Mouse (Mus musculus): ENCODE data around the gene Clec4f. TPM values are rescaled to one million over a fixed set of nuclear protein-coding genes. Genes with fewer than 3 reads are reported as not detected.

Clec4f gene
- polyA plus RNA-seq, 1 experiment from 2014 or later: not detected

DNA sequence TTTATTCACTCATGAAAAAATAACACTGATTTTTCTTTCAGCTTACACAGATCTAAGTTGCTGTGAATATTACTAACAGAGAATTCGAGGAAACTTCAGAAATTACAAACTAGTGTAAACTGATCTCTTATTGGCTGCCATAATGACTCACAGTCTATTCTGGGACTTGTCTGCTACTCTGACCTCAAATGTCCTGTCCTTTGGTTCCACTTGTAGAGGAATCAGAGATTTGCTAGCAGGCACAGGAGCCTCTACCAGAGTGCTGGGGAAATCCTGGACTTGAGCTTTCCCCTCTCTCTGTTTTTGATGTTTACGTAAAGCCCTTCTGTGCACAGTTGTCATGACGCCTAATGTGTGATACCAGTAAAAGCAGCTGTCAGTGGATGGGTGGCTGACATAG lies 58.0 kb downstream of the Clec4f start:
- no peak overlapping the region for H3K27ac ChIP-seq
- no peak overlapping the region for H3K4me2 ChIP-seq
- no peaks in the 10 kb centered on the region for H3K9me3 ChIP-seq
- H3K4me1 ChIP-seq (replicated peaks): no peaks in the 10 kb centered on the region
- 0 out of 2 replicates have a peak, but pooled peaks cover 2% of the 10 kb centered on the region for H3K27me3 ChIP-seq
- ATAC-seq (ENCODE audit: insufficient number of reproducible peaks, insufficient read depth, low FRiP score, low TSS enrichment, low read depth): no peak
- 67% methylated on average over 3 of the region's 3 CpGs for WGBS
- no peak overlapping the region for H3K9ac ChIP-seq (replicated peaks)
- H3K36me3 ChIP-seq: no peaks in the 10 kb centered on the region
- no peak overlapping the region for H3K4me3 ChIP-seq (replicated peaks)

DNA sequence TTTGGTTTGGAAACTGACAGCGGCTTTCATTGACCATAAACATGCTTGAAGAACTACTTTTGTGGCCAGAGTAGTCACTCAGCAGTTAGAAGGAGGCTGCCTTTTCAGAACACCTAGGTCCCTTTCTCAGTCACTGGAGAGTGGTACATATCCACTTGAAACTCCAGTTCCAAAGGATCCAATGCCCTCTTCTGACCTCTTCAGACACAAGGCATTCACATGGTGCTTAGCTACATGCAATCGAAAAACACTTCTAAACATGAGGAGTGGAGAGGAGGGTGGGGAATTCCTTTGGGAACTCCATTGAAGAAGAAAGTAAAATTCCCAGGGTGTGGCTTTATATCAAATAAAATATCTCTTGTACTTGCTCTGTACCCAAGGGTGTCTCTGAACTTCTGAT lies 61.0 kb downstream of the Clec4f start:
- H3K27me3 ChIP-seq: 0 out of 2 replicates have a peak, but pooled peaks cover 2% of the 10 kb centered on the region
- 84% methylated on average over 2 of the region's 2 CpGs for WGBS

More for the DNA sequence above, 61.0 kb downstream of the Clec4f start:
- Histone ChIP-seq H3K4me1 (replicated peaks) (no peaks in the 10 kb centered on the region), H3K9me3 (no peaks in the 10 kb centered on the region), H3K4me2 (no peak overlapping the region), H3K9ac (replicated peaks) (no peak overlapping the region), H3K27ac (no peak overlapping the region), H3K4me3 (replicated peaks) (no peak overlapping the region), H3K36me3 (no peaks in the 10 kb centered on the region)
- ATAC-seq (ENCODE audit: insufficient number of reproducible peaks, insufficient read depth, low FRiP score, low TSS enrichment, low read depth): no peak

Other genes starting within 250 kb of the Clec4f start
- 36.0 and 38.6 TPM in 2 replicates for gene Tet3, start 197.1 kb downstream of the Clec4f start, polyA plus RNA-seq (2016; fragmentation: Nextera tagmentation; extraction: Ambion mirVana)
- 77.8 and 82.5 TPM in 2 replicates for gene Dguok, start 149.2 kb downstream of the Clec4f start, polyA plus RNA-seq (2016; fragmentation: Nextera tagmentation; extraction: Ambion mirVana)
- gene Actg2, start 119.9 kb downstream of the Clec4f start, polyA plus RNA-seq (2016; fragmentation: Nextera tagmentation; extraction: Ambion mirVana): 1.2 and 1.4 TPM in 2 replicates
- 19.2 and 19.4 TPM in 2 replicates for gene Stambp, start 83.5 kb downstream of the Clec4f start, polyA plus RNA-seq (2016; fragmentation: Nextera tagmentation; extraction: Ambion mirVana)
- gene Cd207, start 21.7 kb upstream of the Clec4f start, polyA plus RNA-seq (2016; fragmentation: Nextera tagmentation; extraction: Ambion mirVana): not detected in 2 replicates
- 0.76 and 1.1 TPM in 2 replicates for gene Vax2, start 55.1 kb upstream of the Clec4f start, polyA plus RNA-seq (2016; fragmentation: Nextera tagmentation; extraction: Ambion mirVana)
- not detected in 2 replicates for gene Atp6v1b1, start 86.8 kb upstream of the Clec4f start, polyA plus RNA-seq (2016; fragmentation: Nextera tagmentation; extraction: Ambion mirVana)
- gene Ankrd53, start 106.5 kb upstream of the Clec4f start, polyA plus RNA-seq (2016; fragmentation: Nextera tagmentation; extraction: Ambion mirVana): 0.23 and 0.25 TPM in 2 replicates
- 76.9 and 79.9 TPM in 2 replicates for gene Tex261, start 119.6 kb upstream of the Clec4f start, polyA plus RNA-seq (2016; fragmentation: Nextera tagmentation; extraction: Ambion mirVana)
- 35.3 and 36.8 TPM in 2 replicates for gene Nagk, start 138.8 kb upstream of the Clec4f start, polyA plus RNA-seq (2016; fragmentation: Nextera tagmentation; extraction: Ambion mirVana)
- 16.6 and 19.2 TPM in 2 replicates for gene Paip2b, start 175.6 kb upstream of the Clec4f start, polyA plus RNA-seq (2016; fragmentation: Nextera tagmentation; extraction: Ambion mirVana)
- gene Zfp638, start 210.9 kb upstream of the Clec4f start, polyA plus RNA-seq (2016; fragmentation: Nextera tagmentation; extraction: Ambion mirVana): 81.7 and 82.8 TPM in 2 replicates